Mouse (Mus musculus): Measurements from ENCODE around the gene Elovl5.

GRCm38 (mm10) chr9:77914616-77915015 lies 2.5 kb upstream of the Elovl5 start:
- no peak for TF ChIP-seq CTCF (IDR thresholded peaks at IDR 0.05; ENCODE audit: low read depth)
- TF ChIP-seq EP300 (IDR thresholded peaks at IDR 0.05; ENCODE audit: low read depth), result no peak
